Mouse (Mus musculus) midbrain, embryonic 16.5 days (tissue): ENCODE measurements around the gene Fbxo24. TPM values are rescaled to one million over a fixed set of nuclear protein-coding genes. Genes with fewer than 3 reads are reported as not detected.
A peak's percentile ranks its signal among the peaks of the same experiment; 100 is the strongest.

Experiments
- ATAC-seq: fragments of 200-750 bp; cut with Nextera tagmentation; 2 replicates; pipeline ENCODE4 v1.8.0; 2017; ENCODE audit warnings: moderate TSS enrichment
- H3K27ac ChIP-seq: fragments of 300-500 bp; sonication (generic); 2 replicates; pipeline ENCODE4 v1.5.1; 2014; ENCODE audit warnings: mild to moderate bottlenecking, low read length, mixed read lengths
- H3K27me3 ChIP-seq: fragments of 300-500 bp; sonication (generic); 2 replicates; pipeline ENCODE4 v1.6.1; 2014; ENCODE audit warnings: low read depth, low read length, mixed read lengths; ENCODE audit not compliant: control insufficient read depth, insufficient read depth
- H3K36me3 ChIP-seq: fragments of 300-500 bp; sonication (generic); 2 replicates; pipeline ENCODE4 v1.6.1; 2014; ENCODE audit warnings: mild to moderate bottlenecking, low read length, moderate library complexity, mixed read lengths; ENCODE audit not compliant: control insufficient read depth, insufficient read depth
- H3K4me1 ChIP-seq: fragments of 300-500 bp; sonication (generic); 2 replicates; pipeline ENCODE4 v1.6.1; 2014; ENCODE audit warnings: mild to moderate bottlenecking, low read length, mixed read lengths; ENCODE audit not compliant: control insufficient read depth, insufficient read depth
- H3K4me2 ChIP-seq: fragments of 300-500 bp; sonication (generic); 2 replicates; pipeline ENCODE4 v1.6.1; 2014; ENCODE audit warnings: mild to moderate bottlenecking, low read length, mixed read lengths
- H3K4me3 ChIP-seq: fragments of 300-500 bp; sonication (generic); 2 replicates; pipeline ENCODE4 v1.5.1; 2014; ENCODE audit warnings: low read depth, mild to moderate bottlenecking, low read length, moderate library complexity, mixed read lengths
- H3K9ac ChIP-seq: fragments of 300-500 bp; sonication (generic); 2 replicates; pipeline ENCODE4 v1.6.1; 2014; ENCODE audit warnings: low read depth, low read length, mixed read lengths
- H3K9me3 ChIP-seq: fragments of 300-500 bp; sonication (generic); replicated peaks from 2 replicates; pipeline ENCODE4 v1.6.1; 2014; ENCODE audit warnings: mild to moderate bottlenecking, low read length, mixed read lengths; ENCODE audit not compliant: control insufficient read depth, poor library complexity, severe bottlenecking
- WGBS: fragments of 180-500 bp; shearing (Covaris S2); extraction: QIAGEN DNeasy Blood & Tissue Kit; methylation state at CpG from one replicate; pipeline ENCODE4 v1.1.7; 2014; 5-methylcytosine and 5-hydroxymethylcytosine counted together
- polyA plus RNA-seq: library from polyadenylated mRNA; unstranded; fragments of >200 nt; fragmentation: Nextera tagmentation; extraction: Ambion mirVana; gene quantifications from 2 replicates; pipeline ENCODE4 v1.2.1, GENCODE M21; 2015

Fbxo24 gene
- polyA plus RNA-seq, 1 experiment from 2014 or later: 0.11 TPM

DNA sequence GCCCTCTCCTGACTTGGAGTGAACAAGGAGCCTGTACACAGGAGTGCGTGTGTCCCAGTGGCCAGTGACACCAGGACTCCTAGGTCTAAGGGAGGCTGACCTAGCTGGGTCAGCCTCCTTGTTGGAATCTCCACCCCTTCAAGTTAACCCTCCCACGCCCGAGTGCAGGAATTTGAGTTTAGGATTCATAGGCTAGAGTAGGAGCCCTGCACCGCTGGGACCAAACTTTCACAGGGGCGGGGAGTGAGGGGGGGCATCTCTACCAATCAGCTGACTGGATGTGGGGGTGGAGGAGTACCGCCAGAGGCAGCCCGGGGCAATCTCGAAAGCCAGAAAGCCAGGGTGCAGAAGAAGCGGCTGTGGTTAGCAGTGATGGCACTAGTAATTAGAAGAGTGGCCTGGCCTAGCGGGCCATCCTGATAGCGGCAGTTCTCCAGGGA lies 16.9 kb upstream of the Fbxo24 start, which contains the start of gene Irs3:
TSS of gene Irs3 (minus strand) at position 63 of the 440 bp plus-strand sequence.
- ATAC-seq: no peak
- H3K4me1 ChIP-seq: peaks cover 27% of the 10 kb centered on the region
- H3K27ac ChIP-seq: no peak within 1 kb of the TSS
- H3K9ac ChIP-seq: 0 out of 2 replicates have a peak within 1 kb of the TSS, but pooled peaks have one; percentile 44
- peaks cover 29% of the 10 kb centered on the region for H3K27me3 ChIP-seq
- no peaks in the 10 kb centered on the region for H3K9me3 ChIP-seq
- H3K36me3 ChIP-seq: peaks cover 9% of the 10 kb centered on the region
- H3K4me3 ChIP-seq: peak within 1 kb of the TSS; percentile 26
- H3K4me2 ChIP-seq: peak within 1 kb of the TSS; percentile 42
- WGBS: 14% methylated on average over 11 of the region's 11 CpGs

DNA sequence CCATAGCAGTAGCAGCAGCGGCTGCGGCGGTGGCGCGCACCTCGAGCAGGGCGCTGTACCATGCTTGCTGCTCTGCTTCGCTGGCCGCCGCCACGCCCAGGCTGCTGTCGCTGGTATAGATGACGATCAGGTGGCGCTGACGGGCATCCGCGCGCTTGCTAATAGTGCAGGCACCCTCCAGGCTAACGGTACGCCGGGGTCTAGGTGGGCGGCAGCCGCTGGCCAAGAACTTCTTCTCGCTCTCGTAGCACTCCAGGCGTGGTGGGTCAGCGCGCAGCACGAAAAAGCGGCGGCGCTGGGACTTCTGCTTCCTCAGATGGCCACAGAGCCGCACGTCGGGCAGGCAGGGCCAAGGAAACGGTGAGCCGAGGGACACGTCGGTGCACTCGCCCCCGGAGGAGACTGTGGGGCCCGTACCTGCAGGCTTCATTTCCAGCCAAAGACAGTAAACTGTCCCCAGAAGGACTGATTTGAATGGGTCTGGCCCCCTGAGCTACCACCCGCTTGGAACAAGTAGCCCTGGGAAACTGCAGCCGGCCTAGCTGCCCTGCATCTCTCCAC lies 16.4 kb upstream of the Fbxo24 start:
- no peak overlapping the region for H3K27ac ChIP-seq
- 2% methylated on average over 44 of the region's 44 CpGs for WGBS
- no peaks in the 10 kb centered on the region for H3K9me3 ChIP-seq
- H3K27me3 ChIP-seq: peaks cover 29% of the 10 kb centered on the region
- ATAC-seq: no peak
- peak overlapping the region; percentile 42 for H3K4me2 ChIP-seq
- peaks cover 14% of the 10 kb centered on the region for H3K36me3 ChIP-seq
- peak overlapping the region; percentile 26 for H3K4me3 ChIP-seq
- peaks cover 26% of the 10 kb centered on the region for H3K4me1 ChIP-seq
- 0 out of 2 replicates have a peak overlapping the region, but pooled peaks have one; percentile 44 for H3K9ac ChIP-seq

DNA sequence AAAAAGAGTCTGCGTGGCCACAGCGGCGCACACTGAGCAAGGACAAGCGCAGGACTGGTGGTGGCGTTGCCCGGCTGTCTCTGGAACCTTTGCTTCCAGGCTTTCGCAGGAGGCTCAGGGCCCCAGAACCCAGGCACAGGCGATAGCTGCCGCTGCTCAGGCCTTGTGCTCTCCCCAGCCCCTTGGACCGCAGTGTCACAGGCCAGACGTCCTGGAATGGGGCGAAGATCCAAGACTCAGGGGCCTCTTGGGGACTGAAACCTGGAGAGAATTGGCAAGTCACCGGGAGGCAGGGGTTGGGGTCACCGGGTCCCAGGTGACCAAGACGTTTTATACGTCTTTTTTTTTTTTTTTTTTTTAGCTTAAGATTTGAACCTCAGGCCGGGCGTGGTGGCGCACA lies 15.7 kb upstream of the Fbxo24 start:
- peaks cover 29% of the 10 kb centered on the region for H3K27me3 ChIP-seq

DNA sequence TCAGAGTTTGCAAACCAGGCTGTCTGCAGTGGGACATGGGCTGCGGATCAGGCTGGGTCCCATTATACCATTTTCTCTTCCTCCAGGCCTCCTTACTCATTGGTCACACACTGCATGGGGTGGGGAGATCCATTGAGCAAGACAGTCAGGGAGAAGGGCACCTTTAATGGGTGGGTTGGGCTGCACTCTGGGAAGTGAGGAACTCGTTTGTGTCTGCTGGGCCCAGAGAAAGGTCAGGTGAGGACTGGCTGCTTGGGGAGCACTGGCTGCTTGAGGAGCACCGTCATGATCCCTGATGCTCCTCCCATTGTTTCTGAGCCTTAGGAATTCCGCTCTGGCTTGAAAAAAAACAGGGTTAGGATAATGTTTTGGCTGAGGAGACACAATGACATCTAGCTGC lies 14.1 kb upstream of the Fbxo24 start:
- Histone ChIP-seq H3K27ac (no peak overlapping the region), H3K27me3 (peaks cover 29% of the 10 kb centered on the region), H3K9ac (no peak overlapping the region), H3K4me3 (no peak overlapping the region), H3K36me3 (peaks cover 35% of the 10 kb centered on the region), H3K4me1 (peaks cover 6% of the 10 kb centered on the region), H3K9me3 (no peaks in the 10 kb centered on the region), H3K4me2 (no peak overlapping the region)
- no peak for ATAC-seq
- WGBS: 49% methylated on average over 4 of the region's 4 CpGs

More for the DNA sequence above, 15.7 kb upstream of the Fbxo24 start:
- Histone ChIP-seq H3K4me1 (peaks cover 19% of the 10 kb centered on the region), H3K4me2 (no peak overlapping the region), H3K36me3 (peaks cover 21% of the 10 kb centered on the region), H3K4me3 (no peak overlapping the region), H3K27ac (no peak overlapping the region), H3K9me3 (no peaks in the 10 kb centered on the region), H3K9ac (no peak overlapping the region)
- ATAC-seq: no peak
- whole genome bisulfite sequencing: 37% methylated on average over 19 of the region's 19 CpGs

DNA sequence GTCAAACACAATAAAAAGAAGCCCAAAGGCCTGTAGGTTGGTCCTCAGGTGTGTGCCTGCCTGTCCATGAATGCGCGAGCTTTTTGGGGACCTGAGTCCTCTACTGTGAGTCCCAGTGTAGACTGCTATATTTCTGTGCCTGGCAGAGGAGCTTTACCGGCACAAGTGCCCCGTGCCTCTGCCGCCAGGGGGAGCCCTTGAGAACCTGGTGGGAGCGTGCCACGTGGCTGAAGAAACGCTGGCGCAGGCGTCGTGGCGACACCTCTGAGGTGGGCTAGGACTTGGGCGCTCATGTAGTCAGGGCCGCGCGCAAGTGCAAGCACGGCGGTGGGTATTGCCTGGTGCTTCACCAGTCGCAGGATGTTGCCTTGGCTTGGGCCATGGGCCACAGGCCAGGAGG lies 12.3 kb upstream of the Fbxo24 start, which contains the start of gene Sap25:
TSS of gene Sap25 (plus strand) at position 281 of the 400 bp plus-strand sequence.
- no peaks in the 10 kb centered on the region for H3K9me3 ChIP-seq
- WGBS: 89% methylated on average over 19 of the region's 19 CpGs
- H3K4me3 ChIP-seq: no peak within 1 kb of the TSS
- ATAC-seq: no peak
- H3K4me2 ChIP-seq: no peak within 1 kb of the TSS
- H3K9ac ChIP-seq: no peak within 1 kb of the TSS
- peaks cover 24% of the 10 kb centered on the region for H3K27me3 ChIP-seq
- H3K4me1 ChIP-seq: peaks cover 4% of the 10 kb centered on the region
- H3K27ac ChIP-seq: no peak within 1 kb of the TSS
- H3K36me3 ChIP-seq: peaks cover 48% of the 10 kb centered on the region

DNA sequence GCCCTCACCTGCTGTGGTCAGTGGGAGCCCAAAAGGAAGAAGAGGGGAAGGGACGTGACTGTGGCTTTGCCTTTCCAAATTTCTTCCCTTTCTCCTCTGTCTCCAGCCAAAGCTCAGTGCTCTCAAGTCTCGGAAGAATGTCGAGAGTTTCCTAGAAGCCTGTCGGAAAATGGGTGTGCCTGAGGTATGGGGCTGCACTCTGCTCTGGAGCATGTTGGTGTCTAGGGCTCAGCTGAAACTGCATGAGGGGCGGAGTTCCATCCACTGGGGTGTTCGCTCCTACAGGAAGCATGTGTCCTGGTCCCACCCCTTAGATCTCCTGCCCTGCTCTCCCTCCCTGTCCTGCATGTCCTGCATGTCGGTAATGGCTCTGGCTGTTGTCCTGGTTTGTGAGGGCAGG lies 10.7 kb upstream of the Fbxo24 start:
- no peak overlapping the region for H3K4me3 ChIP-seq
- H3K4me1 ChIP-seq: no peaks in the 10 kb centered on the region
- ATAC-seq: no peak
- WGBS: 87% methylated on average over 7 of the region's 7 CpGs
- no peak overlapping the region for H3K4me2 ChIP-seq
- H3K36me3 ChIP-seq: peaks cover 54% of the 10 kb centered on the region
- peaks cover 8% of the 10 kb centered on the region for H3K27me3 ChIP-seq
- H3K9me3 ChIP-seq: no peaks in the 10 kb centered on the region
- no peak overlapping the region for H3K27ac ChIP-seq
- H3K9ac ChIP-seq: no peak overlapping the region

DNA sequence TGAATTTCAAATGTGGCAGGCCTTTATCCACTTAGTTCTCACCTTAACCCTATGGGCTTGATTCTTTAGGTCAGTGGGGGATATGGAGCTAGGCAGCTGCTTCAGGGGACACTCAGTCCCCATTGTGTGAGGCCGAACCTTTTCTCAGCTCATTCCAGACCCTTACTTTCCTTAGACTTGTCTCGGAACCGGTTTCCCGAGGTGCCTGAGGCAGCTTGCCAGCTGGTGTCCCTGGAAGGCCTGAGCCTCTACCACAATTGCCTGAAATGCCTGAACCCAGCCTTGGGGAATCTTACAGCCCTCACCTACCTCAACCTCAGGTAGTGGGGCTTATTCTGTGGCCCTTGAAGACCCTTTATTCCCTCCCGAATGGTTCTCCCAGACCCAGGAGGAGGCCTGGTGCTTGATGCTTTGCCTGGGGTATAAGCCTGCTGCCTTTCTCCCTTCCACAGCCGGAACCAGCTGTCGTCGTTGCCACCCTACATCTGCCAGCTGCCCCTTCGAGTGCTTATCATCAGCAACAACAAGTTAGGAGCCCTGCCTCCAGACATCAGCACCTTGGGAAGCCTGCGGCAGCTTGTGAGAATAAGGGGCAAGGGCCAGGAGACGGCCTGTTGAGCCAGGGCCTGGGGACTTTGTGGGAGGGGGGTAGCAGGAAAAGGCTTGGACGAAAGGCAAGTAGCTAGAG lies 4.7 kb upstream of the Fbxo24 start:
- ATAC-seq: no peak
- Histone ChIP-seq H3K36me3 (peaks cover 25% of the 10 kb centered on the region), H3K27ac (no peak overlapping the region), H3K4me2 (no peak overlapping the region), H3K9ac (0 out of 2 replicates have a peak overlapping the region, but pooled peaks have one; percentile 8), H3K27me3 (no peaks in the 10 kb centered on the region), H3K4me1 (peaks cover 19% of the 10 kb centered on the region), H3K9me3 (no peaks in the 10 kb centered on the region), H3K4me3 (no peak overlapping the region)
- 78% methylated on average over 12 of the region's 12 CpGs for WGBS

DNA sequence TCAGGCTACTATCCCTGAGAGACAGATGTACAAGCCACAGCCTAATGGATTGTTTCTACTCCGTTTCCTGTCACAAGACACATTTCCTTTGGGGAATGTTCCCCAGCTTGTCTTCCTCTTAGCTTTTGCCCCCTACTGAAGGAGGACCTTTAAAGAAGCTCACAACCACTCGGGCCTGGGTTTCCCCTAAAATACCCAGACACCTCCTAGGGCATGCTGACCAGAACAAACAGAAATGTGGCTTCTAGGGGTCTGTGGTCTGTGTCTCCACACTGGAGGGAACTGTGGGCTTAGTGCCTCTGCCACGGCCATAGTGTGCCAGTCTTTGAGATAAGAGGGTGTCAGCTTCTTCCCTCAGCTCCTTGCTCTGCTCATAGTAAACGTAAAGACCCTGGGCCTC lies 2.8 kb upstream of the Fbxo24 start:
- Histone ChIP-seq H3K4me2 (no peak overlapping the region), H3K36me3 (peaks cover 7% of the 10 kb centered on the region; the same call in 1 of the 2 replicates), H3K9me3 (no peaks in the 10 kb centered on the region), H3K4me3 (no peak overlapping the region), H3K27me3 (no peaks in the 10 kb centered on the region), H3K4me1 (peaks cover 23% of the 10 kb centered on the region), H3K27ac (no peak overlapping the region), H3K9ac (peak overlapping the region; percentile 45; the same call in 1 of the 2 replicates)
- WGBS: 75% methylated on average over 4 of the region's 4 CpGs
- no peak for ATAC-seq

DNA sequence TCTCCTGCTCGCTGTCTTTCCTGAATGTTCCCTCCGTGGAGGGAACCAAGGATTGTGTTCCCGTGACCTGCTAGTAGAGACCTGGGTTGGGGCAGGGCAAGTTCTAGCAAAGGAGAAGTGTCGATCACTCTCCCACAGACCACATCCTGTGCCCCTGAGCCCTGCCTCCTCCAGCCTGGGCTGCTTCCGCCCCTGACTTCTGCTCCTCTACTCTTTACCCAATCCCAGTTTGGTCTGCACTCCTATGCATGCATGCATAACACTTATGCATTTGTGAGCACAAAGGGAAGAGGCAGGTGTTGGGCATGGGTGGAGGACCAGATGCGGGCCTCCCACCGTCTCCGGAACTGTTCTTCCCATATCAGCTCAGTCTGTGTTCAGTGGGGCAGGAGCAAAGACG lies 2.4 kb upstream of the Fbxo24 start:
- 78% methylated on average over 9 of the region's 9 CpGs for WGBS
- Histone ChIP-seq H3K9ac (peak overlapping the region; percentile 45), H3K4me1 (peaks cover 23% of the 10 kb centered on the region), H3K4me3 (no peak overlapping the region), H3K4me2 (peak overlapping the region; percentile 96), H3K9me3 (no peaks in the 10 kb centered on the region), H3K36me3 (peaks cover 5% of the 10 kb centered on the region; the same call in 1 of the 2 replicates), H3K27me3 (no peaks in the 10 kb centered on the region), H3K27ac (peak overlapping the region; percentile 47)
- ATAC-seq: no peak
